14 mouse cellular contexts compared by ENCODE assay signal in the genomic region with DNA sequence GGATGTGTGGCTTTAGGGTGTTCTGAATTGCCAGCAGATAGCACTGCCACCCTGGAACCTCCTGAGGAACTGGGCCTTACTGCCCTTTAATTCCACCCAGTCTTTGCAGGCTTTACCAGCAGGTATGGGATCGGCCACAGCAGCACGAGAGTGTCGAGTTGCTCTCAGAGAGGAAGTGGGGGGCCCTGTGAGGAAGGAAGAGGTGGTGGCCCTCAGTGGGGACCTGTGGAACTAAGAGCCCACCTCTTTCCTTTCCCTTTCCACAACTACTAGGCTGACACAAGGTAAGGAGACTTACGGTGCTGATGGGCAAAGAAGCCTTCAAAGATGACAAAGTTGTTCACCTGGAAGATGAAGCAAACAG. TPM values are rescaled to one million over a fixed set of nuclear protein-coding genes. Genes with fewer than 3 reads are reported as not detected.
DNase-seq lines count a peak whose midpoint lies in the region; ATAC-seq and TF ChIP-seq lines count a peak whose summit lies in the region.
"Had no signal": no experiment of that assay in that cellular context is flagged by ENCODE, and none has a peak within 500 bp of the region (broad histone marks: within the 10 kb centered on the region; RNA-seq: fewer than 3 reads in every experiment).

No protein-coding gene starts in this region.

- DNase-seq in heart, embryonic 10.5 days (ENCODE audit: low spot score): no peak
- no peak for DNase-seq in liver
- DNase-seq in layer of hippocampus, adult 11-12 months (ENCODE audit: low spot score): no peak
- DNase-seq: cerebellum, postnatal 36 days; gastrocnemius, postnatal 10 days had no signal

- H3K4me3 ChIP-seq in heart, embryonic 14.5 days (ENCODE audit: control insufficient read depth in 1 of 2, insufficient read depth in 1 of 2, low read depth in 1 of 2, low read length in 2 of 2): no peak overlapping the region
- H3K4me3 ChIP-seq in heart, embryonic 10.5 days: no peak overlapping the region
- H3K4me3 ChIP-seq in liver, embryonic 15.5 days (replicated peaks): no peak overlapping the region
- H3K4me3 ChIP-seq in embryonic facial prominence, embryonic 15.5 days (replicated peaks): no peak overlapping the region
- peak overlapping the region; percentile 15 for H3K4me3 ChIP-seq in megakaryocyte, embryonic 14.5 days (replicated peaks)
- H3K4me3 ChIP-seq in intestine, postnatal 0 days (ENCODE audit: low read depth, low read length): no peak overlapping the region
- H3K4me3 ChIP-seq: intestine, embryonic 15.5 days; limb, embryonic 12.5 days had no signal

- no peak for ATAC-seq in heart, embryonic 14.5 days (ENCODE audit: insufficient number of reproducible peaks, insufficient read depth, low FRiP score, low read depth)
- ATAC-seq in liver, embryonic 15.5 days (ENCODE audit: insufficient read depth): no peak
- ATAC-seq in embryonic facial prominence, embryonic 15.5 days (ENCODE audit: insufficient number of reproducible peaks, low FRiP score, low TSS enrichment, low read depth): no peak
- ATAC-seq in intestine, postnatal 0 days: no peak
- ATAC-seq: forebrain, embryonic 16.5 days; intestine, embryonic 15.5 days had no signal

- H3K27ac ChIP-seq in heart, embryonic 14.5 days (replicated peaks in 1 of 2; ENCODE audit: control insufficient read depth in 1 of 2, insufficient read depth in 1 of 2, low read depth in 2 of 2, low read length in 2 of 2): peak overlapping the region; percentile 15 to 72
- no peak overlapping the region for H3K27ac ChIP-seq in heart, embryonic 10.5 days
- 0 out of 2 replicates have a peak overlapping the region, but pooled peaks have one; percentile 24 for H3K27ac ChIP-seq in liver, embryonic 15.5 days (replicated peaks)
- H3K27ac ChIP-seq in embryonic facial prominence, embryonic 15.5 days (replicated peaks): peak overlapping the region; percentile 48; the same call in 1 of the 2 replicates
- H3K27ac ChIP-seq in intestine, postnatal 0 days (ENCODE audit: low read depth, low read length): no peak overlapping the region
- H3K27ac ChIP-seq: intestine, embryonic 15.5 days; limb, embryonic 12.5 days had no signal

- peak overlapping the region; percentile 51; the same call in 1 of the 2 replicates for H3K9ac ChIP-seq in heart, embryonic 14.5 days (ENCODE audit: low read length)
- no peak overlapping the region for H3K9ac ChIP-seq in liver, embryonic 15.5 days
- H3K9ac ChIP-seq in embryonic facial prominence, embryonic 15.5 days: no peak overlapping the region
- H3K9ac ChIP-seq in intestine, postnatal 0 days (ENCODE audit: low read depth, low read length): no peak overlapping the region
- H3K9ac ChIP-seq: intestine, embryonic 15.5 days; limb, embryonic 12.5 days had no signal

- no peak overlapping the region for H3K4me2 ChIP-seq in heart, embryonic 14.5 days (ENCODE audit: low read length)
- H3K4me2 ChIP-seq in liver, embryonic 15.5 days: no peak overlapping the region
- H3K4me2 ChIP-seq in embryonic facial prominence, embryonic 15.5 days (replicated peaks): no peak overlapping the region
- H3K4me2 ChIP-seq in intestine, postnatal 0 days (replicated peaks; ENCODE audit: low read depth): no peak overlapping the region
- H3K4me2 ChIP-seq: intestine, embryonic 15.5 days; limb, embryonic 12.5 days had no signal

- H3K36me3 ChIP-seq in heart, embryonic 14.5 days (ENCODE audit: control insufficient read depth, insufficient read depth, low read length): peaks cover 80% of the 10 kb centered on the region
- peaks cover 80% of the 10 kb centered on the region for H3K36me3 ChIP-seq in heart, embryonic 10.5 days
- peaks cover 29% of the 10 kb centered on the region for H3K36me3 ChIP-seq in liver, embryonic 15.5 days (replicated peaks)
- peaks cover 62% of the 10 kb centered on the region for H3K36me3 ChIP-seq in embryonic facial prominence, embryonic 15.5 days
- H3K36me3 ChIP-seq in megakaryocyte, embryonic 14.5 days (replicated peaks; ENCODE audit: low read length): peaks cover 80% of the 10 kb centered on the region
- peaks cover 18% of the 10 kb centered on the region for H3K36me3 ChIP-seq in intestine, postnatal 0 days (ENCODE audit: control insufficient read depth, insufficient read depth)

- H3K27me3 ChIP-seq in heart, embryonic 14.5 days (ENCODE audit: control insufficient read depth, insufficient read depth, low read length): no peaks in the 10 kb centered on the region
- no peaks in the 10 kb centered on the region for H3K27me3 ChIP-seq in heart, embryonic 10.5 days (ENCODE audit: insufficient read depth, poor library complexity, severe bottlenecking)
- no peaks in the 10 kb centered on the region for H3K27me3 ChIP-seq in liver, embryonic 15.5 days
- no peaks in the 10 kb centered on the region for H3K27me3 ChIP-seq in embryonic facial prominence, embryonic 15.5 days
- H3K27me3 ChIP-seq in megakaryocyte, embryonic 14.5 days (replicated peaks): no peaks in the 10 kb centered on the region
- no peaks in the 10 kb centered on the region for H3K27me3 ChIP-seq in intestine, postnatal 0 days (replicated peaks; ENCODE audit: control insufficient read depth, insufficient read depth, low read length)
- H3K27me3 ChIP-seq: intestine, embryonic 15.5 days; limb, embryonic 12.5 days had no signal

- peaks cover 4 to 23% of the 10 kb centered on the region in 2 experiments; a peak in 3 of 4 replicates for H3K4me1 ChIP-seq in heart, embryonic 14.5 days (ENCODE audit: control insufficient read depth in 2 of 2, insufficient read depth in 2 of 2, low read length in 2 of 2)
- H3K4me1 ChIP-seq in heart, embryonic 10.5 days: peaks cover 8% of the 10 kb centered on the region
- H3K4me1 ChIP-seq in liver, embryonic 15.5 days (replicated peaks): peaks cover 36% of the 10 kb centered on the region
- H3K4me1 ChIP-seq in embryonic facial prominence, embryonic 15.5 days: peaks cover 11% of the 10 kb centered on the region
- peaks cover 61% of the 10 kb centered on the region for H3K4me1 ChIP-seq in megakaryocyte, embryonic 14.5 days
- H3K4me1 ChIP-seq in intestine, postnatal 0 days (replicated peaks; ENCODE audit: control insufficient read depth, insufficient read depth, low read length): 0 out of 2 replicates have a peak, but pooled peaks cover 2% of the 10 kb centered on the region

- H3K9me3 ChIP-seq in heart, embryonic 14.5 days (ENCODE audit: control insufficient read depth, low read length): no peaks in the 10 kb centered on the region
- no peaks in the 10 kb centered on the region for H3K9me3 ChIP-seq in heart, embryonic 10.5 days
- H3K9me3 ChIP-seq in liver, embryonic 15.5 days (replicated peaks): no peaks in the 10 kb centered on the region
- no peaks in the 10 kb centered on the region for H3K9me3 ChIP-seq in embryonic facial prominence, embryonic 15.5 days (replicated peaks)
- no peaks in the 10 kb centered on the region for H3K9me3 ChIP-seq in megakaryocyte, embryonic 14.5 days
- H3K9me3 ChIP-seq in intestine, postnatal 0 days (ENCODE audit: control insufficient read depth): no peaks in the 10 kb centered on the region
- H3K9me3 ChIP-seq: G1E; intestine, embryonic 15.5 days; limb, embryonic 12.5 days had no signal

- no peak for TF ChIP-seq CTCF in intestine, postnatal 0 days (IDR thresholded peaks at IDR 0.05; ENCODE audit: low read depth)

- WGBS in heart, embryonic 14.5 days: 85% methylated on average over 4 of the region's 4 CpGs
- 77% methylated on average over 4 of the region's 4 CpGs for WGBS in heart, embryonic 10.5 days
- WGBS in liver, embryonic 15.5 days (ENCODE audit: insufficient replicate concordance): 37% methylated on average over 4 of the region's 4 CpGs
- WGBS in embryonic facial prominence, embryonic 15.5 days: 76% methylated on average over 4 of the region's 4 CpGs
- WGBS in intestine, postnatal 0 days: 71% methylated on average over 4 of the region's 4 CpGs

RNA-seq across cellular contexts. Expression of a gene that starts 5.9 kb away (rescaled TPM):
- polyA plus RNA-seq in heart, embryonic 14.5 days (2014; fragmentation: Nextera tagmentation; extraction: Ambion mirVana): 52.5 and 53.1 TPM in 2 replicates
- polyA plus RNA-seq in heart, embryonic 10.5 days (2016; fragmentation: Nextera tagmentation; extraction: Ambion mirVana): 59.4 and 78.6 TPM in 2 replicates
- 7.3 and 8.0 TPM in 2 replicates for polyA plus RNA-seq in liver, embryonic 15.5 days (2015; fragmentation: Nextera tagmentation; extraction: Ambion mirVana)
- 64.5 and 77.7 TPM in 2 replicates for polyA plus RNA-seq in embryonic facial prominence, embryonic 15.5 days (2015; fragmentation: Nextera tagmentation; extraction: Ambion mirVana)
- polyA plus RNA-seq in megakaryocyte, embryonic 14.5 days (2012; ENCODE audit: insufficient read depth, low replicate concordance): 15.4 and 23.3 TPM in 2 replicates
- polyA plus RNA-seq in intestine, postnatal 0 days (2015; fragmentation: Nextera tagmentation; extraction: Ambion mirVana): 11.0 and 11.9 TPM in 2 replicates

RNA-seq across cellular contexts. Expression of a gene that starts 6.7 kb away (rescaled TPM):
- 28.7 and 28.9 TPM in 2 replicates for polyA plus RNA-seq in heart, embryonic 14.5 days (2014; fragmentation: Nextera tagmentation; extraction: Ambion mirVana)
- 23.8 and 26.7 TPM in 2 replicates for polyA plus RNA-seq in heart, embryonic 10.5 days (2016; fragmentation: Nextera tagmentation; extraction: Ambion mirVana)
- 8.5 and 9.7 TPM in 2 replicates for polyA plus RNA-seq in liver, embryonic 15.5 days (2015; fragmentation: Nextera tagmentation; extraction: Ambion mirVana)
- polyA plus RNA-seq in embryonic facial prominence, embryonic 15.5 days (2015; fragmentation: Nextera tagmentation; extraction: Ambion mirVana): 22.3 and 23.9 TPM in 2 replicates
- 101 and 470 TPM in 2 replicates for polyA plus RNA-seq in megakaryocyte, embryonic 14.5 days (2012; ENCODE audit: insufficient read depth, low replicate concordance)
- polyA plus RNA-seq in intestine, postnatal 0 days (2015; fragmentation: Nextera tagmentation; extraction: Ambion mirVana): 31.5 and 32.3 TPM in 2 replicates

RNA-seq across cellular contexts. Expression of a gene that starts 12.2 kb away (rescaled TPM):
- polyA plus RNA-seq in heart, embryonic 14.5 days (2014; fragmentation: Nextera tagmentation; extraction: Ambion mirVana): 65.8 and 67.0 TPM in 2 replicates
- 99.5 and 111 TPM in 2 replicates for polyA plus RNA-seq in heart, embryonic 10.5 days (2016; fragmentation: Nextera tagmentation; extraction: Ambion mirVana)
- polyA plus RNA-seq in liver, embryonic 15.5 days (2015; fragmentation: Nextera tagmentation; extraction: Ambion mirVana): 68.7 and 71.1 TPM in 2 replicates
- 72.5 and 75.7 TPM in 2 replicates for polyA plus RNA-seq in embryonic facial prominence, embryonic 15.5 days (2015; fragmentation: Nextera tagmentation; extraction: Ambion mirVana)
- polyA plus RNA-seq in megakaryocyte, embryonic 14.5 days (2012; ENCODE audit: insufficient read depth, low replicate concordance): 5.7 TPM in 1 of 2 replicates, not detected in the other
- polyA plus RNA-seq in intestine, postnatal 0 days (2015; fragmentation: Nextera tagmentation; extraction: Ambion mirVana): 81.6 and 85.7 TPM in 2 replicates

RNA-seq across cellular contexts. Expression of a gene that starts 12.3 kb away (rescaled TPM):
- 21.8 and 23.6 TPM in 2 replicates for polyA plus RNA-seq in heart, embryonic 14.5 days (2014; fragmentation: Nextera tagmentation; extraction: Ambion mirVana)
- polyA plus RNA-seq in heart, embryonic 10.5 days (2016; fragmentation: Nextera tagmentation; extraction: Ambion mirVana): 37.6 and 45.2 TPM in 2 replicates
- polyA plus RNA-seq in liver, embryonic 15.5 days (2015; fragmentation: Nextera tagmentation; extraction: Ambion mirVana): 20.9 and 22.3 TPM in 2 replicates
- polyA plus RNA-seq in embryonic facial prominence, embryonic 15.5 days (2015; fragmentation: Nextera tagmentation; extraction: Ambion mirVana): 39.2 and 39.5 TPM in 2 replicates
- 28.5 and 36.4 TPM in 2 replicates for polyA plus RNA-seq in megakaryocyte, embryonic 14.5 days (2012; ENCODE audit: insufficient read depth, low replicate concordance)
- 13.8 and 14.3 TPM in 2 replicates for polyA plus RNA-seq in intestine, postnatal 0 days (2015; fragmentation: Nextera tagmentation; extraction: Ambion mirVana)

RNA-seq across cellular contexts. Expression of a gene that starts 24.4 kb away (rescaled TPM):
- 18.6 and 22.0 TPM in 2 replicates for polyA plus RNA-seq in heart, embryonic 14.5 days (2014; fragmentation: Nextera tagmentation; extraction: Ambion mirVana)
- 34.8 and 44.5 TPM in 2 replicates for polyA plus RNA-seq in heart, embryonic 10.5 days (2016; fragmentation: Nextera tagmentation; extraction: Ambion mirVana)
- polyA plus RNA-seq in liver, embryonic 15.5 days (2015; fragmentation: Nextera tagmentation; extraction: Ambion mirVana): 31.1 and 37.0 TPM in 2 replicates
- 40.7 and 50.6 TPM in 2 replicates for polyA plus RNA-seq in embryonic facial prominence, embryonic 15.5 days (2015; fragmentation: Nextera tagmentation; extraction: Ambion mirVana)
- polyA plus RNA-seq in megakaryocyte, embryonic 14.5 days (2012; ENCODE audit: insufficient read depth, low replicate concordance): 23.2 and 32.1 TPM in 2 replicates
- 17.2 and 18.1 TPM in 2 replicates for polyA plus RNA-seq in intestine, postnatal 0 days (2015; fragmentation: Nextera tagmentation; extraction: Ambion mirVana)

Comparison
In these comparisons a context has a peak if more than half of its experiments do, and no peak if none do; other contexts are left out.
1. H3K27ac ChIP-seq: peak in heart, embryonic 14.5 days (2 of 2), liver, embryonic 15.5 days (single experiment) and embryonic facial prominence, embryonic 15.5 days (single experiment); none in heart, embryonic 10.5 days (single experiment) and intestine, postnatal 0 days (single experiment).